Mouse (Mus musculus): ENCODE data around the gene Pxt1. TPM values are rescaled to one million over a fixed set of nuclear protein-coding genes. Genes with fewer than 3 reads are reported as not detected.

The Pxt1 gene
- polyA plus RNA-seq, 1 experiment from 2014 or later: 0.51 TPM

DNA sequence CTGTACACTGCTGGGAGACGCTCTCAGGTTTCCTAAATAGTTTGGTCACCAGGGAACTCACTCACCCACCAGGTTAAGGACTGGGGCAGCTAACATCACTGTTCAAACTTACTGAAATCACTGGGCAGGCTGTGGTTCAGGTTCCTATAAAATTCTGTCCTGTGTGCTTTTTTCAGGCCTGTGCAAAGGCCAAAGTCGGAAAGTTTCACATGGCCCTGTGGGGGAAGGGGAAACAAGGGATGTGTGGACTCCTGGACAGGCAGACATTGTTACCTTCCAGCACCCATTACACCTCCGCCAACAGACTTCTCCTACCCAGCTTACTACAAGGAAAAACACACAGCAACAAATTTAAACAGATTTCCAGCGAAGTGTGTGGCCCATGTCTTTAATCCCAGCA lies 35.5 kb upstream of the Pxt1 start:
- Histone ChIP-seq H3K4me1 (0 out of 2 replicates have a peak, but pooled peaks cover 3% of the 10 kb centered on the region), H3K27me3 (replicated peaks) (no peaks in the 10 kb centered on the region), H3K4me2 (no peak overlapping the region), H3K4me3 (no peak overlapping the region), H3K9me3 (replicated peaks) (no peaks in the 10 kb centered on the region), H3K36me3 (peaks cover 88% of the 10 kb centered on the region), H3K9ac (no peak overlapping the region), H3K27ac (0 out of 2 replicates have a peak overlapping the region, but pooled peaks have one; percentile 17)
- WGBS (ENCODE audit: insufficient replicate concordance): 88% methylated on average over 4 of the region's 4 CpGs
- no peak for ATAC-seq

DNA sequence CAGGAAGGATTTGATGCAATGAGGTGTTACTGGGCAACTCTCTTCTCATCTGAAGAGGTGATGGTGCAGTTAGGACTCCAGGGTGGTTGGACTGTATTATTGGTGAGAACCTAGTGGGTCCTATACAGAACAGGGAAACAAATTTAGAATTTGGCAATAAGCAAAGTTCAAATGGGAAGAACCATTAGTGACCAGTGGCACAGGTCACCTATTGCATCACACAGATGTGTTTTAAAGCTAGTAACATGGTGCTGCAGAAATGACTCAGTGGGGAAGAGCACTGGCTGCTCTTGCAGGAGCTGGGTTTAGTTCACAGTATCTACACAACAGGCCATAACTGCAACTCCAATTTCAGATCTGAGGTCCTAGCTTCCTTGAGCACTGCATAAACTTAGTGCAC lies 26.5 kb upstream of the Pxt1 start:
- Histone ChIP-seq H3K4me2 (no peak overlapping the region), H3K9ac (no peak overlapping the region), H3K27ac (no peak overlapping the region), H3K36me3 (peaks cover 100% of the 10 kb centered on the region), H3K4me1 (peaks cover 22% of the 10 kb centered on the region), H3K27me3 (replicated peaks) (no peaks in the 10 kb centered on the region), H3K9me3 (replicated peaks) (no peaks in the 10 kb centered on the region), H3K4me3 (no peak overlapping the region)
- peak; percentile 40; the same call in 1 of the 2 replicates for ATAC-seq

DNA sequence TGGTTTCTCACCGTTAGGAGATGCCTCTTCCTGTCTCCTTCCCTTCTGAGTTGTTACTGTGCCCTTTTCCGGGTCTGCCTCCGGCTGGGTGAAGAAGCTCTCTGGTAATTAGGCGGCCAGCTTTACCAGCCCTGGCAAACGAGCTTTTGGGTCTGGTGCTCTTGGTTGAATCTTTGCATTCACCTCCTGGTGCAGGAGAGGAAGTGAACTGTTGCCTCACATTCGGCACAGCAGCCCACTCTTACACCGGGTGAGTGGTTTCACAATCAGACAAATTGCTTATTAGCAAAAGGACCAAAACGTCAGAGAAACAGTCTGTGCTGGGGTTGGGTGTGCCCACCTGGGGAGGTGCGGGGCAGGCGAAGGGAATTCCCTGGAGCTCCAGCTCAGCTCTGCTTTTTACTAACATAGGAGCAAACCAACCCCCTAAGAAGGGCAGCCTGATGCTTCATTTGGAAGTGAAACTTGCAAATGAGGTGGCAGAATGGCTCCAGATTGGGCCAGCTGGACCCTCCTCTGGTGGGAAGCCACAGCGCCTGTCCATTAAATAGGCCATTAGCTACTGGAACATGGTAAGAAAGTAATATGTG lies 23.5 kb upstream of the Pxt1 start:
- H3K4me3 ChIP-seq: no peak overlapping the region
- H3K27ac ChIP-seq: no peak overlapping the region
- no peak overlapping the region for H3K9ac ChIP-seq
- H3K9me3 ChIP-seq (replicated peaks): no peaks in the 10 kb centered on the region
- no peak for ATAC-seq
- H3K4me1 ChIP-seq: peaks cover 25% of the 10 kb centered on the region
- H3K4me2 ChIP-seq: no peak overlapping the region
- H3K36me3 ChIP-seq: peaks cover 100% of the 10 kb centered on the region
- 51% methylated on average over 11 of the region's 11 CpGs for WGBS (ENCODE audit: insufficient replicate concordance)
- H3K27me3 ChIP-seq (replicated peaks): no peaks in the 10 kb centered on the region

DNA sequence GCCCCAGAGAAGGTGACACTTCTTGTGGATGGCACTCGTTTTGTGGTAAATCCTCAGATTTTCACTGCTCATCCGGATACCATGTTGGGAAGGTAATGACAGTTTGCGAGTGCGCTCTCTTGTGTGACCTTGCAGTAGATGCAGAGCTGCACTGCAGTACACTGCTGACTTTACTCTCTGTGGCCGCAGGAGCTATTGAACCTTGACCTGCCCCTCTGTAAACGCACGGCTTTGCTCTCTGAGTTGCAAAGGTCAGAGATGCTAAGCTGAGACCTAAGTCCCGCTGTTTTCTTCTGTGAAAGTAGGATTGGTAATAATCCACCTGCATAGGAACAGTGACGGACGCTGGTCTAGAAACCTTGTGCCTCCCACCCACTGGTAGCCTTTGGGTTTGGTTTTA lies 18.0 kb upstream of the Pxt1 start:
- no peak for ATAC-seq
- Histone ChIP-seq H3K4me2 (no peak overlapping the region), H3K4me3 (no peak overlapping the region), H3K27me3 (replicated peaks) (no peaks in the 10 kb centered on the region), H3K9ac (no peak overlapping the region), H3K36me3 (peaks cover 96% of the 10 kb centered on the region), H3K27ac (peak overlapping the region; percentile 27), H3K9me3 (replicated peaks) (no peaks in the 10 kb centered on the region), H3K4me1 (peaks cover 40% of the 10 kb centered on the region)
- 85% methylated on average over 10 of the region's 10 CpGs for WGBS (ENCODE audit: insufficient replicate concordance)

DNA sequence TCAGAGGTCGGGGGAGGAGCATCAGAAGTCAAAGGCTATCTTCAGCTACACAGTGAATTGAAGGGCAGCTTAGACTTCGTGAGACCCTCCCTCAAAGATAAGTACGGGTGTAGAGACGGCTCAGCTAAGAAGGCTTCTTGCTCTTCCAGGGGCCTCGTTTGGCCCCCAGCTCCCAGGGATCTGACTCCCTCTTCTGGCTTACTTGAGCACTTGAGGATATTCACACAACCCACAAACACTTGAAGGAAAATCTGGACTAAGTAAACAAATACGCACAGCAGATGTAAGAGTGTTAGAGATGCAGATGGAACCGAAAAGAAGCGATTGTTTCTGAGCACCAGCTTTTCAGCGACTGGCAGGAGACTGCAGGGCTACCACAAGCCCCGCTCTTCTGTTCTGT lies 17.0 kb upstream of the Pxt1 start:
- no peaks in the 10 kb centered on the region for H3K27me3 ChIP-seq (replicated peaks)
- no peak for ATAC-seq
- H3K9ac ChIP-seq: no peak overlapping the region
- H3K9me3 ChIP-seq (replicated peaks): no peaks in the 10 kb centered on the region; the same call in 1 of the 2 replicates
- 56% methylated on average over 10 of the region's 10 CpGs for WGBS (ENCODE audit: insufficient replicate concordance)
- H3K4me1 ChIP-seq: peaks cover 40% of the 10 kb centered on the region
- peaks cover 96% of the 10 kb centered on the region for H3K36me3 ChIP-seq
- H3K27ac ChIP-seq: peak overlapping the region; percentile 47
- no peak overlapping the region for H3K4me2 ChIP-seq
- no peak overlapping the region for H3K4me3 ChIP-seq

DNA sequence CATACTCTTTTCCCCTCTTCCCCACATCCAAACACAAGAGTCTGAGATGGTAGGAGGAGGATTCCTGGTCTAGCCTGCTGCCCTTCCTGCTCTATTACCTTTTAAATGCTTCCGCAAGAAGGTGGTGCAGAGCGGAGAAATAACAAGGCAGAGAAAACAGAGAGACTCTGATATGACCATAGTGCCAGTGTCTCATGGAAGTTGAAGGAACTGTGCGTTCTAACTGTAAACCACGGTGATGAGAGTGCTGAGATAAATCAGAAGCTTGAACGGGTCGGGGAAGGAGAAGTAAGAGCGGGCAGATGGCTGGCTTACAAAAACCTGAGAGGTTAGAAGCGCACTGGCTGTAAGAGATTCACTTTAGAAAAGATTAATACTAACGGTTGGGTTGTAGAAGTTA lies 10.8 kb upstream of the Pxt1 start:
- Histone ChIP-seq H3K27me3 (replicated peaks) (no peaks in the 10 kb centered on the region), H3K4me1 (peaks cover 46% of the 10 kb centered on the region), H3K36me3 (peaks cover 48% of the 10 kb centered on the region), H3K27ac (0 out of 2 replicates have a peak overlapping the region, but pooled peaks have one; percentile 99), H3K9ac (peak overlapping the region; percentile 89), H3K9me3 (replicated peaks) (peaks cover 3% of the 10 kb centered on the region; the same call in 1 of the 2 replicates), H3K4me3 (peak overlapping the region; percentile 80), H3K4me2 (peak overlapping the region; percentile 84)
- 60% methylated on average over 9 of the region's 9 CpGs for WGBS (ENCODE audit: insufficient replicate concordance)
- no peak for ATAC-seq

DNA sequence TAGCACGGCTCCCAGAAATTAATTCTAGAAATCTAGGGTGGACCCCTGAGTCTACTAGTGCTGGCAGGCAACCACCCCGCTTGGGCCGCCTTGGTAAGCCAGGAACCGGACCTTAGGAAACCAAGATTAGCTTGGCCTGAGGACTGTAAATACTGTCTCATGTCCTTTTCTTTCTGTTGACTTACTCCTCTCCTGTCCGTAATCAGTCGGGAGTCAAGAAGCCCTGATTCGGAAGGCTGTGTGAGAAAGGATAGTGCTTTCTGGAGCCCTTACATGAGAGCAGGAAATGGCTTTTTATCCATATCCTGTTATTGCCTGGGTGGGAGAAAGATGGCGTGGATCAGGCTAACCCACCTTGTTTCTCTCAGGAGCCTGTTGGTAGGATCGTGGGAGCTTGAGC lies 9.6 kb upstream of the Pxt1 start:
- 6% methylated on average over 9 of the region's 9 CpGs for WGBS (ENCODE audit: insufficient replicate concordance)
- no peak for ATAC-seq

DNA sequence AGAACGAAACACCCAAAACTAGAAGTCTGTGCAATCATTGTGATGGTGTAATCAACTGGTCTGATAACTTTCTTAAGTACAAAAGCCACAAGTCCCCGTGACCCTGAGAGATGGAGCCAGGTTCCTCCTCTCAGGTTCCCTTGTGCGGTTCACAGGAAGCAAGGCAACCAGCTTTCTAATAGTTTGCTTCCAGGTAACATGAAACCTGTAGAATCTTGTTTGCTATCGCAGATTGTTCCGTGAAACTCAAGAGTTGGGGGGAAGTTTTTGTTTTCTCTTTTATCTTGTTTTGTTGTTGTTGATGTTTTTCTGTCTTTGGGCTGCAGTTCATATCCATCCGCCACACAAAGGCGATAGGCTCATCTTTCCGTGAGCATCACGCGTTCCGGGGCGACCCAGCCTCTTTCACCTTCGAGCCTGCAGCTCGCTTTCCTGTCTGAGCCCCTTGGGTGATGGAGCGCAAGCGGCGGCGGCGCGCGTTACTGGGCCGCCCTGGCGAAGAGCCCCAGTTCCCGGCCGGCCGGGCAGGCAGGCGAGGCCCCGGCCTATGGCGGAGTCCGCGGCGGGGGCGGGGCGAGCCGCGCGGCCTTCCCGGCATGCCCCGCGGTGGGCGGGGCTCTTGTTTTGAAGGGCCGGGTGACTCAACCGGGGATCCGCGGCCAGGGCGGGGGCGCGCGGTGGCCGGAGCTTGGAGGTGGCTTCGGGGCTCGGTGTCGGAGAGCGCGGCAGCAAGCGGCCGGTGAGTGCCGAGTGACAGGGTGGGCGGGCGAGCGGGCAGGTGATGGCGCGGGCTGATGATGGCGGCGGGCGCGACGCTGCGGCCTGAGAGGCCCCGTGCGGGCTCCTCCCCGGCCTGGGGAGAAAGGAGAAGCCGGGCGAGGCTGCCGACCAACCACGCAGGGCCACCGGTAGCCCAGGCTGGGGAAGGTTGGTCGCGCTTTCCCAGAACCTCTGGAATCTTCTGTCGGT lies 8.5 kb upstream of the Pxt1 start, which contains the start of gene Kctd20:
Gene Kctd20 (plus strand): TSS at position 120 of the 969 bp plus-strand sequence.
- Histone ChIP-seq H3K9me3 (replicated peaks) (peaks cover 8% of the 10 kb centered on the region), H3K27ac (peak within 1 kb of the TSS; percentile 99), H3K36me3 (peaks cover 29% of the 10 kb centered on the region), H3K4me2 (peak within 1 kb of the TSS; percentile 84), H3K4me1 (peaks cover 32% of the 10 kb centered on the region), H3K4me3 (peak within 1 kb of the TSS; percentile 80), H3K9ac (peak within 1 kb of the TSS; percentile 89), H3K27me3 (replicated peaks) (no peaks in the 10 kb centered on the region)
- peak; percentile 91 for ATAC-seq
- WGBS (ENCODE audit: insufficient replicate concordance): under 1% methylated on average over 72 of the region's 80 CpGs

More for the DNA sequence above, 9.6 kb upstream of the Pxt1 start:
- Histone ChIP-seq H3K9me3 (replicated peaks) (peaks cover 3% of the 10 kb centered on the region; the same call in 1 of the 2 replicates), H3K4me3 (peak overlapping the region; percentile 80), H3K27ac (peak overlapping the region; percentile 99), H3K9ac (peak overlapping the region; percentile 89), H3K4me1 (peaks cover 41% of the 10 kb centered on the region), H3K27me3 (replicated peaks) (no peaks in the 10 kb centered on the region), H3K36me3 (peaks cover 38% of the 10 kb centered on the region), H3K4me2 (peak overlapping the region; percentile 84)

DNA sequence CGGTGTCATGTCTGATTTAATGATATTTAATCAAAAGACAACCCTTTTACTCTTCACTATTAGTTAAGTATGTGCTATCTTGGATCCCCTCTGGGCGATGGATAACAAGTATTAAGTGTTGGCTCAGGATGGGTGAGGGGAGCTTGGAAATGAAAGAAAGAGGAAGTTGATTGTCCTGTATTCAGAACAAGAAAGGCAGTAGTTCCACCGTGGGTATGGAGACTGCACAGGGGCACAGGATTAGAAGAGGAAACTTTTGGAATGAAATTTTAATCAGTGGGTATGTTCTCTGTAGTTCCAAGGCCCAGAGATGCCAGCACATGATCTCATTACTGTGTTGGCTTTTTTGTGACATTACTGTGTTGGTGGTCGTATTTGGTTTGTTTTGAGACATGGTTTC lies 7.1 kb upstream of the Pxt1 start:
- peak overlapping the region; percentile 84 for H3K4me2 ChIP-seq

DNA sequence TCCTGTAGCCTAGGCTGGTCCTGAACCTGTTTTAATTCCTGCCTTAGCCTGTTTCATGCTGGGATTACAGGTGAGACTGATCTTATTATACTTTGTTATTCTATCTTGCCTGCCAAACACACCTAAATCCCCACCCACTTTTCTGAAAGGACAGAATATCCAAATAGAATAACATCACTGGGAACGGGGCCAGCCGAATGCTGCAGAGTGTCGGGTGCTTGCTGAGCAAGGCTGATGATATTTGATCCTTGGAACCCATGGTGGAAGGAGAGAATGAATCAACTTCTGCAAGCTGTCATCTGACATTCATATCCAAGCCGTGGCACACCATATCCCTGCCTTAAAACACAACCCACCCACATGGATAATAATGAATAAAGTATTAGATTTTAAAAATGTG lies 5.0 kb upstream of the Pxt1 start:
- no peaks in the 10 kb centered on the region for H3K27me3 ChIP-seq (replicated peaks)
- H3K27ac ChIP-seq: no peak overlapping the region
- peaks cover 21% of the 10 kb centered on the region for H3K4me1 ChIP-seq
- WGBS (ENCODE audit: insufficient replicate concordance): 87% methylated on average over 4 of the region's 4 CpGs
- H3K36me3 ChIP-seq: no peaks in the 10 kb centered on the region
- H3K9me3 ChIP-seq (replicated peaks): peaks cover 6% of the 10 kb centered on the region
- no peak overlapping the region for H3K4me3 ChIP-seq
- H3K9ac ChIP-seq: no peak overlapping the region
- ATAC-seq: no peak
- no peak overlapping the region for H3K4me2 ChIP-seq

More for the DNA sequence above, 7.1 kb upstream of the Pxt1 start:
- H3K27me3 ChIP-seq (replicated peaks): no peaks in the 10 kb centered on the region
- peaks cover 15% of the 10 kb centered on the region for H3K36me3 ChIP-seq
- WGBS (ENCODE audit: insufficient replicate concordance): 49% methylated on average over 4 of the region's 4 CpGs
- ATAC-seq: no peak
- H3K4me3 ChIP-seq: no peak overlapping the region
- peak overlapping the region; percentile 99; the same call in 1 of the 2 replicates for H3K27ac ChIP-seq
- peaks cover 32% of the 10 kb centered on the region for H3K4me1 ChIP-seq
- H3K9me3 ChIP-seq (replicated peaks): peaks cover 9% of the 10 kb centered on the region
- H3K9ac ChIP-seq: peak overlapping the region; percentile 89

DNA sequence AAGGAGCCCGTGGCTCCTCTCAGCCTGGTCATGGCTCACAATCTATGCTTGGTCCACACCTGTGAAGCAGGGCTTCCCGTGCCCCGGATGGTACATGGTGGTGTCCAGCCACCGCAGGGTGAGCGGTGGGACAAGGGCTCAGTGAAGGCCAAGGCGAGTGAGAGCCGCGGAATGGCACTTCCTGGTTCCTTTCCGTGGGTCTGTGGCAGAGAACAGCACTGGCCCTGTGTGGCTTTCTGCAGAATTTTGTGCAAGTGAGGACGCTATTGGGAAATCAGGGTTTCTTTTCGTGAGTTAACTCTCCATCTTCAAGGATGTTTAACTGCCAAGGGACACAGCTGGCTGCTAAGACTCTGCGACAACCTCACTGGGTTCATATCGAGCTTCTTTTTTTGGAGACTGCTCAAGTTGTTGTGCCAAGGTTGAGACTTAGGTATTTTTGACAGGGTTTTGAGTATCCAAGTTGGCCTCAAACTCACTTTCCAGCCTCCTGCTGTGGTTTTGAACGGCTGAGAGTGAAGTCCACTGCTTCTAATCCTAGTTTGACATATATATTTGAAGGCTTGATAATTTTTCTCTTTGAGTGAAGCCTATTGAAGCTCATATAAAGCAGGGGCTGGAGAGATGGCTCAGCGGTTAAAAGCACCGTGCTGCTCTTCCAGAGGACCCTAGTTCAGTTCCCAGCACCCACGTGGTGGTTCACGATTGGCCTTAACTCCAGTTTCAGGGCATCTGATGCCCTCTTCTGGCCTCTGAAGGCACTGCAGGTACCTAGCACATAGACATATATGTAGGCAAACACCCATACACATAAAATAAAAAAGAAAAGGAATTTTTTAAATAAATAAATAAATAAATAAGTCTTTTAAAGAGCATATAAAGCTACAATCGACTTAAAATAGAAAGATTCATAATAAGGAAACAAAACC lies 3.6 kb upstream of the Pxt1 start:
- H3K4me3 ChIP-seq: no peak overlapping the region
- H3K4me1 ChIP-seq: peaks cover 22% of the 10 kb centered on the region
- H3K36me3 ChIP-seq: no peaks in the 10 kb centered on the region
- peaks cover 6% of the 10 kb centered on the region for H3K9me3 ChIP-seq (replicated peaks)
- no peaks in the 10 kb centered on the region for H3K27me3 ChIP-seq (replicated peaks)
- no peak overlapping the region for H3K27ac ChIP-seq
- no peak for ATAC-seq
- no peak overlapping the region for H3K4me2 ChIP-seq
- H3K9ac ChIP-seq: no peak overlapping the region
- 85% methylated on average over 19 of the region's 19 CpGs for WGBS (ENCODE audit: insufficient replicate concordance)
